Mouse (Mus musculus) lung, embryonic 16.5 days (tissue): ENCODE results near the gene Tsc22d4. TPM values are rescaled to one million over a fixed set of nuclear protein-coding genes. Genes with fewer than 3 reads are reported as not detected.

ENCODE experiments used
- ATAC-seq: fragments of 200-750 bp; cut with Nextera tagmentation; 2 replicates; pipeline ENCODE4 v1.8.0; 2017; ENCODE audit warnings: low read depth, mild to moderate bottlenecking, moderate library complexity
- H3K27ac ChIP-seq: fragments of 300-500 bp; sonication (generic); 2 replicates; pipeline ENCODE4 v1.5.1; 2014; ENCODE audit warnings: mild to moderate bottlenecking, control low read depth, low read length
- H3K27me3 ChIP-seq: fragments of 300-500 bp; sonication (generic); 2 replicates; pipeline ENCODE4 v1.6.1; 2014; ENCODE audit warnings: low read depth, low read length, mixed read lengths; ENCODE audit not compliant: control insufficient read depth, insufficient read depth
- H3K36me3 ChIP-seq: fragments of 300-500 bp; sonication (generic); 2 replicates; pipeline ENCODE4 v1.6.1; 2014; ENCODE audit warnings: low read length; ENCODE audit not compliant: control insufficient read depth, insufficient read depth
- H3K4me1 ChIP-seq: fragments of 300-500 bp; sonication (generic); replicated peaks from 2 replicates; pipeline ENCODE4 v1.6.1; 2014; ENCODE audit warnings: low read length, mixed read lengths; ENCODE audit not compliant: control insufficient read depth, insufficient read depth
- H3K4me2 ChIP-seq: fragments of 300-500 bp; sonication (generic); 2 replicates; pipeline ENCODE4 v1.6.1; 2014; ENCODE audit warnings: low read depth, low read length, control low read depth
- H3K4me3 ChIP-seq: fragments of 300-500 bp; sonication (generic); 2 replicates; pipeline ENCODE4 v1.5.1; 2014; ENCODE audit warnings: mild to moderate bottlenecking, low read length, control low read depth
- H3K9ac ChIP-seq: fragments of 300-500 bp; sonication (generic); 2 replicates; pipeline ENCODE4 v1.6.1; 2014; ENCODE audit warnings: low read length, control low read depth
- H3K9me3 ChIP-seq: fragments of 300-500 bp; sonication (generic); 2 replicates; pipeline ENCODE4 v1.6.1; 2016; ENCODE audit warnings: low read length; ENCODE audit not compliant: control insufficient read depth
- WGBS: fragments of 180-500 bp; shearing (Covaris S2); extraction: QIAGEN DNeasy Blood & Tissue Kit; methylation state at CpG from one replicate; pipeline ENCODE4 v1.1.7; 2014; 5-methylcytosine and 5-hydroxymethylcytosine counted together
- polyA plus RNA-seq: library from polyadenylated mRNA; unstranded; fragments of >200 nt; fragmentation: Nextera tagmentation; extraction: Ambion mirVana; gene quantifications from 2 replicates; pipeline ENCODE4 v1.2.1, GENCODE M21; 2015

The Tsc22d4 gene
- polyA plus RNA-seq: 140 and 146 TPM in 2 replicates

GRCm38 (mm10) chr5:137745214-137746171, at the start of gene Tsc22d4:
Tsc22d4 (plus strand) TSS chr5:137745730.
- Histone ChIP-seq H3K27ac (peak within 1 kb of the TSS; percentile 99), H3K4me1 (peaks cover 34% of the 10 kb centered on the region), H3K27me3 (no peaks in the 10 kb centered on the region), H3K4me3 (peak within 1 kb of the TSS; percentile 78), H3K4me2 (peak within 1 kb of the TSS; percentile 84), H3K36me3 (peaks cover 3% of the 10 kb centered on the region; the same call in 1 of the 2 replicates), H3K9me3 (no peaks in the 10 kb centered on the region), H3K9ac (peak within 1 kb of the TSS; percentile 68)
- peak; percentile 90 for ATAC-seq
- WGBS: 2% methylated on average over 28 of the region's 28 CpGs

DNA sequence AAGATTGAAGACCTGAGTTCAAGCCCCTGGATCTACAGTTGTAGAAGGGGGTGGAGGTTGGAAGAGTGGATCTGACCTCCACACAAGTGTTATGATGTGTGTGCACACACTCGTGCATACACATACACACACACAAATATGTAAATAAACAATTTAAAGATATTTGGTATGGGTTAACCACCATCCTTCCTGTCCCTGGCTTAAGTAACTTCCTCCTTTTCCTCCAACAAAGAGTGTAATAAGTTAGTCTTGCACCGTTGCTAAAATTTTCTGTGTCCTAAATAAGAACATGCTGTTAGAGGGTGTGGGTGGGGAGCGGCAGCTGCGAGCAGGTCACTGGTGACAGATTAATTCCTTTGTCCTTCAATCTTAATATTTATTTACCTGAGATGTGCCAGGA, 49.6 kb upstream of the Tsc22d4 start:
- 61% methylated on average over 4 of the region's 4 CpGs for WGBS
- no peak for ATAC-seq
- Histone ChIP-seq H3K4me1 (no peaks in the 10 kb centered on the region), H3K4me3 (no peak overlapping the region), H3K27me3 (no peaks in the 10 kb centered on the region), H3K9ac (no peak overlapping the region), H3K9me3 (no peaks in the 10 kb centered on the region), H3K4me2 (no peak overlapping the region), H3K27ac (no peak overlapping the region), H3K36me3 (no peaks in the 10 kb centered on the region)

- H3K27ac ChIP-seq: no peak overlapping the region
- 61% methylated on average over 3 of the region's 3 CpGs for WGBS
- no peak for ATAC-seq
These were observed 46.5 kb upstream of the Tsc22d4 start for GRCm38 (mm10) chr5:137699080-137699479.

GRCm38 (mm10) chr5:137699850-137700249, 45.7 kb upstream of the Tsc22d4 start:
- no peak overlapping the region for H3K27ac ChIP-seq
- no peak overlapping the region for H3K4me2 ChIP-seq
- no peaks in the 10 kb centered on the region for H3K4me1 ChIP-seq
- H3K9ac ChIP-seq: no peak overlapping the region
- no peak for ATAC-seq
- no peaks in the 10 kb centered on the region for H3K9me3 ChIP-seq
- H3K36me3 ChIP-seq: no peaks in the 10 kb centered on the region
- no peak overlapping the region for H3K4me3 ChIP-seq
- no peaks in the 10 kb centered on the region for H3K27me3 ChIP-seq
- WGBS: 40% methylated on average over 2 of the region's 2 CpGs

More at GRCm38 (mm10) chr5:137699080-137699479, 46.5 kb upstream of the Tsc22d4 start:
- Histone ChIP-seq H3K36me3 (no peaks in the 10 kb centered on the region), H3K27me3 (no peaks in the 10 kb centered on the region), H3K4me1 (no peaks in the 10 kb centered on the region), H3K4me2 (no peak overlapping the region), H3K9ac (no peak overlapping the region), H3K4me3 (no peak overlapping the region), H3K9me3 (no peaks in the 10 kb centered on the region)

DNA sequence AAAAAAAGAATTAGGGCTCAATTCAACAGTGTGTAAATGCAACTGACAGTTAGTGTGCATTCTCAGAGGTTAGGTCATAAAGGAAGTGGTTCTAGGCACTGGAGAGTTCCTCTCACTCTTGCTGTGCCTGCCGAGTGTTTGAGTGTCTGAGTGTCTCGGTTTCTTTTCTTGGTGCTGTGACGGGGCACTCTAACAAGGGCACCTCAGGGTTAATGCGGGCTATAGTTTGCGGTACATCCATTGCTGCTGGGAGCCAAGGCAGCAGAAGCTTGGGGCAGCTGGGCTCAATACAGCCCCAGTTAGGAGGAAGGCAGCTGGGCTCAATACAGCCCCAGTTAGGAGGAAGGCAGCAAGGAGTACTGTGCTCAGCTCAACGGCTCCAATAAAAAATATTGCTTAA, 40.3 kb upstream of the Tsc22d4 start:
- ATAC-seq: no peak
- 39% methylated on average over 6 of the region's 6 CpGs for WGBS
- Histone ChIP-seq H3K9ac (no peak overlapping the region), H3K27me3 (no peaks in the 10 kb centered on the region), H3K4me1 (peaks cover 9% of the 10 kb centered on the region), H3K9me3 (no peaks in the 10 kb centered on the region), H3K4me2 (no peak overlapping the region), H3K4me3 (no peak overlapping the region), H3K27ac (no peak overlapping the region), H3K36me3 (no peaks in the 10 kb centered on the region)

- WGBS: 27% methylated on average over 12 of the region's 12 CpGs
- Histone ChIP-seq H3K27me3 (no peaks in the 10 kb centered on the region), H3K4me1 (peaks cover 9% of the 10 kb centered on the region), H3K9me3 (no peaks in the 10 kb centered on the region), H3K36me3 (no peaks in the 10 kb centered on the region), H3K27ac (peak overlapping the region; percentile 68), H3K4me3 (no peak overlapping the region), H3K9ac (no peak overlapping the region), H3K4me2 (peak overlapping the region; percentile 12)
- peak; percentile 95 for ATAC-seq
These were observed 38.5 kb upstream of the Tsc22d4 start for GRCm38 (mm10) chr5:137706913-137707633.

- H3K4me3 ChIP-seq: no peak overlapping the region
- no peak overlapping the region for H3K4me2 ChIP-seq
- H3K9me3 ChIP-seq: no peaks in the 10 kb centered on the region
- ATAC-seq: no peak
- H3K4me1 ChIP-seq: no peaks in the 10 kb centered on the region
- H3K27ac ChIP-seq: no peak overlapping the region
- WGBS: 73% methylated on average over 5 of the region's 5 CpGs
- H3K9ac ChIP-seq: no peak overlapping the region
- no peaks in the 10 kb centered on the region for H3K27me3 ChIP-seq
- H3K36me3 ChIP-seq: no peaks in the 10 kb centered on the region
These were observed 32.1 kb upstream of the Tsc22d4 start for GRCm38 (mm10) chr5:137713454-137713853.

DNA sequence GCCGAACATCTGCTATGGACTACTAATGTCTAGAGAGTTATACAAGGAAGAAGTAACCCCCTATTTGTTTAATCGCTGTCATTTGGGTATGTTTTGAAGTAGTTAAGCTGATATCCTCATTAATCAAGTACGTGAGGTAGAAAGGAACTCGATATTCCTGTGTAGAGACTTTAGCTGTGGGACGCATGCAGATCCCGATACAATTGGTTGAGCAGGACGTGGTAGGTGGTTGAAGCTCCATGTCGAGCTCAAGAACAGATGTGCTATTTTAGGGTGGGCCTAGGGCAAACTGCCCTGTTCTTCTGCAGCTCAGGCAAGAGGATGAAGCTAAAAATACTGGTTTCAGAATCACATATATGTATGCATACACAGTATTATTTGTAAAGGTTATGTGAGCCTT, 29.8 kb upstream of the Tsc22d4 start:
- WGBS: 67% methylated on average over 8 of the region's 8 CpGs

More for the DNA sequence above, 29.8 kb upstream of the Tsc22d4 start:
- Histone ChIP-seq H3K27me3 (no peaks in the 10 kb centered on the region), H3K27ac (no peak overlapping the region), H3K9ac (no peak overlapping the region), H3K9me3 (no peaks in the 10 kb centered on the region), H3K36me3 (no peaks in the 10 kb centered on the region), H3K4me3 (no peak overlapping the region), H3K4me1 (0 out of 2 replicates have a peak, but pooled peaks cover 3% of the 10 kb centered on the region), H3K4me2 (no peak overlapping the region)
- ATAC-seq: no peak
